Mouse (Mus musculus) frontal cortex, postnatal 25 days (tissue): ENCODE measurements at regions not wholly inside any gene's neighbourhood (a gene's known extent, or its start where the extent isn't known, plus 50 kb on each side); places are given as distances from the start of the nearest gene placed in this dataset.
A peak's percentile ranks its signal among the peaks of the same experiment; 100 is the strongest.

ENCODE experiments used
- DNase-seq, 2 experiments: peaks; one replicate each; pipeline ENCODE4 v3.0.0; 2022; ENCODE audit warnings: low spot score in 2 of 2

GRCm38 (mm10) chr6:127348770-127349409, 97.8 kb upstream of the Parp11 start:
- no peak for DNase-seq

GRCm38 (mm10) chr6:127349479-127350110, 97.0 kb upstream of the Parp11 start:
- DNase-seq = no peak

GRCm38 (mm10) chr6:127351691-127352090, 94.9 kb upstream of the Parp11 start:
- no peak for DNase-seq

GRCm38 (mm10) chr6:127355112-127355511, 91.5 kb upstream of the Parp11 start:
- no peak for DNase-seq

- no peak for DNase-seq
Observed at GRCm38 (mm10) chr6:127356442-127356841, 90.2 kb upstream of the Parp11 start.

- DNase-seq = no peak
Observed at GRCm38 (mm10) chr6:127358805-127359204, 87.8 kb upstream of the Parp11 start.

GRCm38 (mm10) chr6:127359391-127359874, 87.2 kb upstream of the Parp11 start:
- peak; percentile 65 to 68 for DNase-seq

- DNase-seq = no peak
Observed at GRCm38 (mm10) chr6:127362166-127362565, 84.5 kb upstream of the Parp11 start.

- DNase-seq = no peak
Observed at GRCm38 (mm10) chr6:127362966-127363752, 83.5 kb upstream of the Parp11 start.

GRCm38 (mm10) chr6:127363871-127364590, 82.6 kb upstream of the Parp11 start:
- DNase-seq = no peak

- DNase-seq = no peak
Observed at GRCm38 (mm10) chr6:127364591-127365187, 82.0 kb upstream of the Parp11 start.

- no peak for DNase-seq
Observed at GRCm38 (mm10) chr6:127365246-127365645, 81.4 kb upstream of the Parp11 start.

GRCm38 (mm10) chr6:127365651-127366050, 81.0 kb upstream of the Parp11 start:
- no peak for DNase-seq

- DNase-seq = no peak
Observed at GRCm38 (mm10) chr6:127373052-127373451, 73.6 kb upstream of the Parp11 start.

GRCm38 (mm10) chr6:127373797-127374463, 72.7 kb upstream of the Parp11 start:
- no peak for DNase-seq

- no peak for DNase-seq
Observed at GRCm38 (mm10) chr6:127374464-127375143, 72.0 kb upstream of the Parp11 start.

- DNase-seq = no peak
Observed at GRCm38 (mm10) chr6:127375144-127375529, 71.5 kb upstream of the Parp11 start.

GRCm38 (mm10) chr6:127375711-127376199, 70.9 kb upstream of the Parp11 start:
- DNase-seq = no peak

GRCm38 (mm10) chr6:127378701-127379100, 67.9 kb upstream of the Parp11 start:
- no peak for DNase-seq

- no peak for DNase-seq
Observed at GRCm38 (mm10) chr6:127379511-127379910, 67.1 kb upstream of the Parp11 start.
